Mouse (Mus musculus) olfactory bulb, adult 2 months (tissue): ENCODE results near the gene Tpx2.

Experiments
- CTCF ChIP-seq: fragments of 200-500 bp; IDR thresholded peaks from 2 replicates; pipeline ENCODE4 v1.5.1; 2012; ENCODE audit warnings: low read depth, mild to moderate bottlenecking, low read length, moderate library complexity; ENCODE audit not compliant: insufficient read depth
- POLR2A ChIP-seq: fragments of 200-500 bp; IDR thresholded peaks from 2 replicates; pipeline ENCODE4 v1.6.1; 2012; ENCODE audit warnings: mild to moderate bottlenecking, low read depth, low read length, moderate library complexity; ENCODE audit not compliant: insufficient read depth

DNA sequence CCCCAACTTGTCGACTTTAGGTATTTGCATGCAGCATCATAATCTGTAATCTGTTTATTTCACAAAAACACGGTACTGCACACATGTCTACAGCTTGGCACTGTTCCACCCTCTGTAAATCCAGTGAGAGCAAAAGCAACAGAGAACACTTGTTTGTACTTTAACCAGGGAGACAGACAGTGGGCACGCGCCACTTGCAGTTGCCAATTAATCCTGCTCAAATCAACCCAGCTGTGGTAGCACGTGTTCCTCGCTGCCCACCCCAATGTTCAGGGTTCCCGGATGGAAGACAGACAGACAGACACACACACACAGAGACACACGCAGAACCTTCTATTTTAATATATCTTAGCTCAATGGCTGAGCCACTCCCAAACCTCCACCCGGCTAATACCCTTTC, 48.1 kb downstream of the Tpx2 start:
- TF ChIP-seq CTCF (no peak), POLR2A (no peak)
